Mouse (Mus musculus) heart, embryonic 16.5 days (tissue): ENCODE measurements at regions not wholly inside any gene's neighbourhood (a gene's known extent, or its start where the extent isn't known, plus 50 kb on each side); places are given as distances from the start of the nearest gene placed in this dataset.

ENCODE experiments used
- ATAC-seq: fragments of 200-750 bp; cut with Nextera tagmentation; replicated peaks from 2 replicates; pipeline ENCODE4 v1.8.0; 2017; ENCODE audit warnings: moderate number of reproducible peaks; ENCODE audit not compliant: insufficient read depth, low FRiP score; ENCODE audit errors: extremely low read depth
- H3K27ac ChIP-seq: fragments of 300-500 bp; sonication (generic); 2 replicates; pipeline ENCODE4 v1.5.1; 2014; ENCODE audit warnings: mild to moderate bottlenecking, low read length, control low read depth, moderate library complexity
- H3K27me3 ChIP-seq: fragments of 300-500 bp; sonication (generic); 2 replicates; pipeline ENCODE4 v1.6.1; 2014; ENCODE audit warnings: low read length, mixed read lengths; ENCODE audit not compliant: control insufficient read depth, insufficient read depth
- H3K36me3 ChIP-seq: fragments of 300-500 bp; sonication (generic); 2 replicates; pipeline ENCODE4 v1.6.1; 2014; ENCODE audit not compliant: control insufficient read depth, insufficient read depth
- H3K4me1 ChIP-seq: fragments of 300-500 bp; sonication (generic); 2 replicates; pipeline ENCODE4 v1.6.1; 2014; ENCODE audit warnings: low read length, mixed read lengths; ENCODE audit not compliant: control insufficient read depth, insufficient read depth
- H3K4me2 ChIP-seq: fragments of 300-500 bp; sonication (generic); 2 replicates; pipeline ENCODE4 v1.6.1; 2014; ENCODE audit warnings: low read depth, mild to moderate bottlenecking, control low read depth, low read length
- H3K4me3 ChIP-seq: fragments of 300-500 bp; sonication (generic); 2 replicates; pipeline ENCODE4 v1.5.1; 2014; ENCODE audit warnings: mild to moderate bottlenecking, control low read depth, low read length
- H3K9ac ChIP-seq: fragments of 300-500 bp; sonication (generic); 2 replicates; pipeline ENCODE4 v1.6.1; 2014; ENCODE audit warnings: low read length, control low read depth
- H3K9me3 ChIP-seq: fragments of 300-500 bp; sonication (generic); replicated peaks from 2 replicates; pipeline ENCODE4 v1.6.1; 2016; ENCODE audit warnings: low read length; ENCODE audit not compliant: control insufficient read depth
- WGBS: fragments of 180-500 bp; shearing (Covaris S2); extraction: QIAGEN DNeasy Blood & Tissue Kit; methylation state at CpG from one replicate; pipeline ENCODE4 v1.1.7; 2014; 5-methylcytosine and 5-hydroxymethylcytosine counted together

GRCm38 (mm10) chr7:74823286-74823685 lies 268.7 kb upstream of the Slco3a1 start:
- Histone ChIP-seq H3K36me3 (no peaks in the 10 kb centered on the region), H3K4me2 (no peak overlapping the region), H3K9me3 (no peaks in the 10 kb centered on the region), H3K27ac (no peak overlapping the region), H3K4me3 (no peak overlapping the region), H3K27me3 (no peaks in the 10 kb centered on the region), H3K9ac (no peak overlapping the region), H3K4me1 (no peaks in the 10 kb centered on the region)
- no peak for ATAC-seq
- 35% methylated on average over 2 of the region's 2 CpGs for WGBS

GRCm38 (mm10) chr7:74793241-74793640 lies 238.7 kb upstream of the Slco3a1 start:
- H3K9ac ChIP-seq, result no peak overlapping the region
- no peak for ATAC-seq
- H3K27me3 ChIP-seq, result no peaks in the 10 kb centered on the region
- no peak overlapping the region for H3K4me2 ChIP-seq
- no peaks in the 10 kb centered on the region for H3K9me3 ChIP-seq
- no peak overlapping the region for H3K27ac ChIP-seq
- no peaks in the 10 kb centered on the region for H3K4me1 ChIP-seq
- H3K36me3 ChIP-seq, result no peaks in the 10 kb centered on the region
- H3K4me3 ChIP-seq, result no peak overlapping the region
- WGBS, result 46% methylated on average over 1 of the region's 1 CpGs

- H3K4me2 ChIP-seq, result no peak overlapping the region
- no peaks in the 10 kb centered on the region for H3K27me3 ChIP-seq
- H3K9me3 ChIP-seq, result no peaks in the 10 kb centered on the region
- H3K9ac ChIP-seq, result no peak overlapping the region
- H3K36me3 ChIP-seq, result no peaks in the 10 kb centered on the region
- H3K27ac ChIP-seq, result no peak overlapping the region
- H3K4me3 ChIP-seq, result no peak overlapping the region
- 67% methylated on average over 1 of the region's 1 CpGs for WGBS
- no peaks in the 10 kb centered on the region for H3K4me1 ChIP-seq
- no peak for ATAC-seq
Measured at GRCm38 (mm10) chr7:74788696-74789095, 234.1 kb upstream of the Slco3a1 start.

- no peaks in the 10 kb centered on the region for H3K36me3 ChIP-seq
- no peak overlapping the region for H3K27ac ChIP-seq
- H3K4me2 ChIP-seq, result no peak overlapping the region
- H3K4me1 ChIP-seq, result no peaks in the 10 kb centered on the region
- ATAC-seq, result no peak
- no peaks in the 10 kb centered on the region for H3K9me3 ChIP-seq
- H3K27me3 ChIP-seq, result no peaks in the 10 kb centered on the region
- no peak overlapping the region for H3K4me3 ChIP-seq
- WGBS, result 88% methylated on average over 9 of the region's 9 CpGs
- no peak overlapping the region for H3K9ac ChIP-seq
Measured at GRCm38 (mm10) chr7:74771435-74772406, 217.1 kb upstream of the Slco3a1 start.

GRCm38 (mm10) chr7:74766550-74766949 lies 212.0 kb upstream of the Slco3a1 start:
- H3K4me3 ChIP-seq, result no peak overlapping the region
- no peak overlapping the region for H3K27ac ChIP-seq
- H3K27me3 ChIP-seq, result no peaks in the 10 kb centered on the region
- ATAC-seq, result no peak
- WGBS, result 74% methylated on average over 4 of the region's 4 CpGs
- no peak overlapping the region for H3K9ac ChIP-seq
- no peaks in the 10 kb centered on the region for H3K36me3 ChIP-seq
- H3K9me3 ChIP-seq, result no peaks in the 10 kb centered on the region
- no peak overlapping the region for H3K4me2 ChIP-seq
- no peaks in the 10 kb centered on the region for H3K4me1 ChIP-seq

- Histone ChIP-seq H3K4me1 (no peaks in the 10 kb centered on the region), H3K36me3 (no peaks in the 10 kb centered on the region), H3K27me3 (no peaks in the 10 kb centered on the region), H3K9me3 (no peaks in the 10 kb centered on the region), H3K4me2 (no peak overlapping the region), H3K9ac (no peak overlapping the region), H3K27ac (no peak overlapping the region), H3K4me3 (no peak overlapping the region)
- WGBS, result 73% methylated on average over 2 of the region's 2 CpGs
- no peak for ATAC-seq
Measured at GRCm38 (mm10) chr7:74757469-74757868, 202.9 kb upstream of the Slco3a1 start.

GRCm38 (mm10) chr7:74747704-74748103 lies 193.1 kb upstream of the Slco3a1 start:
- H3K36me3 ChIP-seq, result no peaks in the 10 kb centered on the region
- no peak overlapping the region for H3K4me3 ChIP-seq
- H3K27me3 ChIP-seq, result no peaks in the 10 kb centered on the region
- WGBS, result 73% methylated on average over 1 of the region's 1 CpGs
- no peaks in the 10 kb centered on the region for H3K9me3 ChIP-seq
- H3K9ac ChIP-seq, result no peak overlapping the region
- H3K4me1 ChIP-seq, result no peaks in the 10 kb centered on the region
- no peak overlapping the region for H3K27ac ChIP-seq
- no peak overlapping the region for H3K4me2 ChIP-seq
- no peak for ATAC-seq

GRCm38 (mm10) chr7:74734941-74735340 lies 180.4 kb upstream of the Slco3a1 start:
- no peak overlapping the region for H3K4me3 ChIP-seq
- no peaks in the 10 kb centered on the region for H3K4me1 ChIP-seq
- H3K9ac ChIP-seq, result no peak overlapping the region
- WGBS, result 76% methylated on average over 6 of the region's 6 CpGs
- H3K36me3 ChIP-seq, result no peaks in the 10 kb centered on the region
- ATAC-seq, result no peak
- no peaks in the 10 kb centered on the region for H3K27me3 ChIP-seq
- no peak overlapping the region for H3K27ac ChIP-seq
- no peaks in the 10 kb centered on the region for H3K9me3 ChIP-seq
- H3K4me2 ChIP-seq, result no peak overlapping the region

- Histone ChIP-seq H3K27ac (no peak overlapping the region), H3K36me3 (no peaks in the 10 kb centered on the region), H3K4me3 (no peak overlapping the region), H3K9ac (no peak overlapping the region), H3K9me3 (no peaks in the 10 kb centered on the region), H3K4me2 (no peak overlapping the region), H3K27me3 (no peaks in the 10 kb centered on the region), H3K4me1 (peaks cover 4% of the 10 kb centered on the region)
- WGBS, result 55% methylated on average over 8 of the region's 8 CpGs
- no peak for ATAC-seq
Measured at GRCm38 (mm10) chr7:74726324-74726991, 171.9 kb upstream of the Slco3a1 start.
